Mouse (Mus musculus) G1E (cell line): Measurements from ENCODE around the gene Gm2030. TPM values are rescaled to one million over a fixed set of nuclear protein-coding genes. Genes with fewer than 3 reads are reported as not detected.
"Not testable (repeated sequence)": the region's sequence is repeated elsewhere in the genome, so short reads cannot be mapped to it uniquely, and the experiment has no call there.

Source experiments
- ATAC-seq: 2 replicates; pipeline ENCODE4 v1.8.0; 2016; ENCODE audit warnings: mild to moderate bottlenecking; ENCODE audit not compliant: insufficient number of reproducible peaks, poor library complexity, low FRiP score, severe bottlenecking; ENCODE audit errors: extremely low read depth
- DNase-seq: peaks from one replicate; pipeline ENCODE4 v3.0.0; 2012; ENCODE audit warnings: low spot score
- H3K27me3 ChIP-seq: 2 replicates; pipeline ENCODE4 v1.6.1; 2012; ENCODE audit warnings: mild to moderate bottlenecking, low read length, inconsistent platforms; ENCODE audit not compliant: insufficient read depth
- H3K36me3 ChIP-seq: replicated peaks from 2 replicates; pipeline ENCODE3; 2012; ENCODE audit warnings: mild to moderate bottlenecking, inconsistent platforms
- H3K4me1 ChIP-seq: 2 replicates; pipeline ENCODE4 v1.6.1; 2012; ENCODE audit warnings: low read depth, low read length, inconsistent platforms, mixed read lengths; ENCODE audit not compliant: insufficient read depth
- H3K4me3 ChIP-seq: 2 replicates; pipeline ENCODE4 v1.5.1; 2012; ENCODE audit warnings: low read depth, mild to moderate bottlenecking, inconsistent platforms, low read length, moderate library complexity, mixed read lengths
- H3K9me3 ChIP-seq: replicated peaks from 2 replicates; pipeline ENCODE4 v1.6.1; 2012; ENCODE audit warnings: inconsistent platforms
- polyA plus RNA-seq: library from polyadenylated mRNA; stranded (reverse); fragments of >175 nt; gene quantifications from 2 replicates; pipeline ENCODE4 v1.2.3, GENCODE M21; 2012
- total RNA-seq, 2 experiments: library from RNA; stranded (forward) in 1 of 2; stranded (reverse) in 1 of 2; fragments of 200-1000 nt in 1 of 2; fragments of >200 nt in 1 of 2; fragmentation: Nextera tagmentation in 1 of 2; gene quantifications; 2 replicates each; pipeline ENCODE4 v1.2.3; 2014 to 2017

The Gm2030 gene
- not detected in 2 replicates for total RNA-seq (2014; fragmentation: Nextera tagmentation)
- total RNA-seq (2017) = not detected in 2 replicates
- polyA plus RNA-seq = not detected in 2 replicates

DNA sequence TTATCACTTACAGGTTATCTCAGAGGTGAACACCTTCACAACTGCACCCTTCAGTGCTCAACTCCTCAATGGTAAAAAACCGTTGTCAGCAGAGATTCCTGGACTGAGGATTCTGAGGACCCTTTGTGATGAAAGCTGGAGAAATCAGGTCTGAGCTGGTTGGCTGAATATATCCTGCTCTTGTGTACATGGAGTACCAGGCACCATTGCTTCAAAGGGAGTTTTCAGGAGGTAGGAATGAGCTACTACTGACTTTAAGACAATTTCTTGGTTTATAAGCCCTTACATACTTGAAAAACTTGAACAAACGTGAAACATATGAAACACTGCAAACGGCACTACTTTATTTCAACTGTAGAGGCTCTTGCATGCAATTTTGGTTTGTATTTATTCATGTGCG lies at the start of gene Gm2030:
Gm2030 (minus strand) TSS at position 101 of the 400 bp plus-strand sequence.
- DNase-seq, ATAC-seq, H3K4me1 ChIP-seq: not testable (repeated sequence)

More for the DNA sequence above, at the start of gene Gm2030:
- H3K9me3 ChIP-seq, H3K4me3 ChIP-seq, H3K27me3 ChIP-seq, H3K36me3 ChIP-seq: not testable (repeated sequence)

Other genes starting within 250 kb of the Gm2030 start
- gene Gm2012, start 78.7 kb downstream of the Gm2030 start, total RNA-seq (2014; fragmentation: Nextera tagmentation) = not detected in 2 replicates
- not detected in 2 replicates for gene Gm2012, start 78.7 kb downstream of the Gm2030 start, total RNA-seq (2017)
- gene Gm2012, start 78.7 kb downstream of the Gm2030 start, polyA plus RNA-seq = not detected in 2 replicates
- gene Slx, start 235.5 kb upstream of the Gm2030 start, total RNA-seq (2014; fragmentation: Nextera tagmentation) = not detected in 2 replicates
- not detected in 2 replicates for gene Slx, start 235.5 kb upstream of the Gm2030 start, total RNA-seq (2017)
- gene Slx, start 235.5 kb upstream of the Gm2030 start, polyA plus RNA-seq = not detected in 2 replicates